Mouse (Mus musculus): ENCODE measurements around the gene Clec9a. TPM values are rescaled to one million over a fixed set of nuclear protein-coding genes. Genes with fewer than 3 reads are reported as not detected.

The Clec9a gene
- polyA plus RNA-seq (2015; fragmentation: Nextera tagmentation; extraction: Ambion mirVana) = 0.13 and 0.22 TPM in 2 replicates

GRCm38 (mm10) chr6:129408562-129408961 lies at the start of gene Clec9a:
Gene Clec9a, plus strand, starts transcription at chr6:129408862.
- Histone ChIP-seq H3K4me1 (no peaks in the 10 kb centered on the region), H3K27ac (no peak within 1 kb of the TSS), H3K27me3 (no peaks in the 10 kb centered on the region), H3K4me2 (replicated peaks) (no peak within 1 kb of the TSS), H3K4me3 (no peak within 1 kb of the TSS), H3K9ac (no peak within 1 kb of the TSS), H3K9me3 (no peaks in the 10 kb centered on the region), H3K36me3 (no peaks in the 10 kb centered on the region)
- ATAC-seq (ENCODE audit: low FRiP score, low read depth) = no peak
- WGBS = 89% methylated on average over 2 of the region's 2 CpGs

GRCm38 (mm10) chr6:129359515-129359914 lies 49.1 kb upstream of the Clec9a start:
- H3K4me1 ChIP-seq = no peaks in the 10 kb centered on the region
- no peaks in the 10 kb centered on the region for H3K36me3 ChIP-seq
- H3K27ac ChIP-seq = no peak overlapping the region
- no peak overlapping the region for H3K4me3 ChIP-seq
- no peak overlapping the region for H3K9ac ChIP-seq
- WGBS = 87% methylated on average over 2 of the region's 2 CpGs
- H3K9me3 ChIP-seq = no peaks in the 10 kb centered on the region
- ATAC-seq (ENCODE audit: low FRiP score, low read depth) = no peak
- H3K4me2 ChIP-seq (replicated peaks) = no peak overlapping the region
- H3K27me3 ChIP-seq = no peaks in the 10 kb centered on the region

GRCm38 (mm10) chr6:129363942-129364341 lies 44.7 kb upstream of the Clec9a start:
- no peak for ATAC-seq (ENCODE audit: low FRiP score, low read depth)
- Histone ChIP-seq H3K4me3 (no peak overlapping the region), H3K9me3 (no peaks in the 10 kb centered on the region), H3K9ac (no peak overlapping the region), H3K27me3 (no peaks in the 10 kb centered on the region), H3K27ac (no peak overlapping the region), H3K4me2 (replicated peaks) (no peak overlapping the region), H3K36me3 (no peaks in the 10 kb centered on the region), H3K4me1 (no peaks in the 10 kb centered on the region)
- 29% methylated on average over 1 of the region's 1 CpGs for WGBS

GRCm38 (mm10) chr6:129365959-129366359 lies 42.7 kb upstream of the Clec9a start:
- Histone ChIP-seq H3K4me1 (no peaks in the 10 kb centered on the region), H3K27ac (no peak overlapping the region), H3K27me3 (no peaks in the 10 kb centered on the region), H3K9me3 (no peaks in the 10 kb centered on the region), H3K4me2 (replicated peaks) (no peak overlapping the region), H3K4me3 (no peak overlapping the region), H3K9ac (no peak overlapping the region), H3K36me3 (no peaks in the 10 kb centered on the region)
- 20% methylated on average over 6 of the region's 6 CpGs for WGBS
- peak; percentile 40; the same call in 1 of the 2 replicates for ATAC-seq (ENCODE audit: low FRiP score, low read depth)

- no peak overlapping the region for H3K9ac ChIP-seq
- no peaks in the 10 kb centered on the region for H3K27me3 ChIP-seq
- no peak for ATAC-seq (ENCODE audit: low FRiP score, low read depth)
- no peak overlapping the region for H3K4me2 ChIP-seq (replicated peaks)
- no peaks in the 10 kb centered on the region for H3K4me1 ChIP-seq
- H3K4me3 ChIP-seq = no peak overlapping the region
- no peak overlapping the region for H3K27ac ChIP-seq
- no peaks in the 10 kb centered on the region for H3K9me3 ChIP-seq
- WGBS = 67% methylated on average over 7 of the region's 7 CpGs
- H3K36me3 ChIP-seq = no peaks in the 10 kb centered on the region
Measured at GRCm38 (mm10) chr6:129369374-129370132, 39.1 kb upstream of the Clec9a start.

- ATAC-seq (ENCODE audit: low FRiP score, low read depth) = no peak
- Histone ChIP-seq H3K4me1 (no peaks in the 10 kb centered on the region), H3K36me3 (no peaks in the 10 kb centered on the region), H3K4me3 (no peak overlapping the region), H3K4me2 (replicated peaks) (no peak overlapping the region), H3K9ac (no peak overlapping the region), H3K9me3 (no peaks in the 10 kb centered on the region; the same call in 1 of the 2 replicates), H3K27ac (no peak overlapping the region), H3K27me3 (no peaks in the 10 kb centered on the region)
- 81% methylated on average over 2 of the region's 2 CpGs for WGBS
Measured at GRCm38 (mm10) chr6:129374937-129375471, 33.7 kb upstream of the Clec9a start.

GRCm38 (mm10) chr6:129380454-129380853 lies 28.2 kb upstream of the Clec9a start:
- no peak overlapping the region for H3K4me3 ChIP-seq
- H3K27ac ChIP-seq = no peak overlapping the region
- no peaks in the 10 kb centered on the region; the same call in 1 of the 2 replicates for H3K9me3 ChIP-seq
- H3K27me3 ChIP-seq = no peaks in the 10 kb centered on the region
- 64% methylated on average over 4 of the region's 4 CpGs for WGBS
- no peaks in the 10 kb centered on the region for H3K36me3 ChIP-seq
- H3K9ac ChIP-seq = no peak overlapping the region
- no peak overlapping the region for H3K4me2 ChIP-seq (replicated peaks)
- no peaks in the 10 kb centered on the region for H3K4me1 ChIP-seq
- no peak for ATAC-seq (ENCODE audit: low FRiP score, low read depth)

- Histone ChIP-seq H3K4me2 (replicated peaks) (no peak overlapping the region), H3K27me3 (no peaks in the 10 kb centered on the region), H3K27ac (no peak overlapping the region), H3K9ac (no peak overlapping the region), H3K36me3 (no peaks in the 10 kb centered on the region), H3K4me1 (no peaks in the 10 kb centered on the region), H3K4me3 (no peak overlapping the region), H3K9me3 (no peaks in the 10 kb centered on the region)
- WGBS = 64% methylated on average over 1 of the region's 1 CpGs
- no peak for ATAC-seq (ENCODE audit: low FRiP score, low read depth)
Measured at GRCm38 (mm10) chr6:129381736-129382135, 26.9 kb upstream of the Clec9a start.

GRCm38 (mm10) chr6:129383466-129383865 lies 25.2 kb upstream of the Clec9a start:
- ATAC-seq (ENCODE audit: low FRiP score, low read depth) = no peak
- H3K27me3 ChIP-seq = no peaks in the 10 kb centered on the region
- H3K9ac ChIP-seq = no peak overlapping the region
- H3K27ac ChIP-seq = no peak overlapping the region
- H3K4me3 ChIP-seq = no peak overlapping the region
- H3K4me1 ChIP-seq = no peaks in the 10 kb centered on the region
- H3K4me2 ChIP-seq (replicated peaks) = no peak overlapping the region
- H3K9me3 ChIP-seq = no peaks in the 10 kb centered on the region
- WGBS = 56% methylated on average over 3 of the region's 3 CpGs
- H3K36me3 ChIP-seq = no peaks in the 10 kb centered on the region

GRCm38 (mm10) chr6:129385000-129385399 lies 23.7 kb upstream of the Clec9a start:
- 87% methylated on average over 4 of the region's 4 CpGs for WGBS
- H3K9ac ChIP-seq = no peak overlapping the region
- no peak overlapping the region for H3K4me2 ChIP-seq (replicated peaks)
- no peak overlapping the region for H3K27ac ChIP-seq
- H3K4me1 ChIP-seq = no peaks in the 10 kb centered on the region
- no peak overlapping the region for H3K4me3 ChIP-seq
- no peak for ATAC-seq (ENCODE audit: low FRiP score, low read depth)
- no peaks in the 10 kb centered on the region for H3K36me3 ChIP-seq
- H3K27me3 ChIP-seq = no peaks in the 10 kb centered on the region
- no peaks in the 10 kb centered on the region for H3K9me3 ChIP-seq

- Histone ChIP-seq H3K4me3 (no peak within 1 kb of the TSS), H3K27ac (no peak within 1 kb of the TSS), H3K4me2 (replicated peaks) (no peak within 1 kb of the TSS), H3K27me3 (no peaks in the 10 kb centered on the region), H3K9me3 (no peaks in the 10 kb centered on the region), H3K9ac (no peak within 1 kb of the TSS), H3K36me3 (no peaks in the 10 kb centered on the region), H3K4me1 (no peaks in the 10 kb centered on the region)
- 96% methylated on average over 2 of the region's 2 CpGs for whole genome bisulfite sequencing
- no peak for ATAC-seq (ENCODE audit: low FRiP score, low read depth)
Measured at GRCm38 (mm10) chr6:129385774-129386173, 22.9 kb upstream of the Clec9a start, which contains the start of gene Clec12b. Gene Clec12b, minus strand, starts transcription at chr6:129385874.

- Histone ChIP-seq H3K4me3 (no peak overlapping the region), H3K9me3 (no peaks in the 10 kb centered on the region), H3K4me2 (replicated peaks) (no peak overlapping the region), H3K27me3 (no peaks in the 10 kb centered on the region), H3K4me1 (no peaks in the 10 kb centered on the region), H3K27ac (no peak overlapping the region), H3K36me3 (no peaks in the 10 kb centered on the region), H3K9ac (no peak overlapping the region)
- ATAC-seq (ENCODE audit: low FRiP score, low read depth) = no peak
- WGBS = 29% methylated on average over 2 of the region's 2 CpGs
Measured at GRCm38 (mm10) chr6:129393087-129393720, 15.5 kb upstream of the Clec9a start.
